Mouse (Mus musculus): ENCODE data around the gene Tnk2. TPM values are rescaled to one million over a fixed set of nuclear protein-coding genes. Genes with fewer than 3 reads are reported as not detected.

Tnk2 gene
- polyA plus RNA-seq, 1 experiment from 2014 or later: 2.8 TPM

- Histone ChIP-seq H3K27me3 (ENCODE audit: control insufficient read depth, insufficient read depth, low read depth, low read length) (no peaks in the 10 kb centered on the region), H3K4me1 (ENCODE audit: control insufficient read depth, low read depth, low read length) (peaks cover 30% of the 10 kb centered on the region), H3K4me2 (ENCODE audit: low read depth, low read length) (no peak overlapping the region), H3K4me3 (ENCODE audit: low read depth, low read length) (no peak overlapping the region), H3K9me3 (replicated peaks; ENCODE audit: control insufficient read depth, low read length) (no peaks in the 10 kb centered on the region), H3K27ac (ENCODE audit: low read length) (no peak overlapping the region), H3K36me3 (ENCODE audit: control insufficient read depth, insufficient read depth) (no peaks in the 10 kb centered on the region), H3K9ac (ENCODE audit: low read depth, low read length) (no peak overlapping the region)
- WGBS (ENCODE audit: insufficient replicate concordance): 66% methylated on average over 19 of the region's 20 CpGs
- no peak for ATAC-seq (ENCODE audit: low read depth)
Measured at GRCm38 (mm10) chr16:32641440-32642219, 2.0 kb upstream of the Tnk2 start.

- Histone ChIP-seq H3K9me3 (replicated peaks; ENCODE audit: control insufficient read depth, low read length) (no peaks in the 10 kb centered on the region), H3K9ac (ENCODE audit: low read depth, low read length) (no peak overlapping the region), H3K4me3 (ENCODE audit: low read depth, low read length) (no peak overlapping the region), H3K36me3 (ENCODE audit: control insufficient read depth, insufficient read depth) (no peaks in the 10 kb centered on the region), H3K27me3 (ENCODE audit: control insufficient read depth, insufficient read depth, low read depth, low read length) (no peaks in the 10 kb centered on the region), H3K4me2 (ENCODE audit: low read depth, low read length) (no peak overlapping the region), H3K4me1 (ENCODE audit: control insufficient read depth, low read depth, low read length) (peaks cover 30% of the 10 kb centered on the region), H3K27ac (ENCODE audit: low read length) (no peak overlapping the region)
- WGBS (ENCODE audit: insufficient replicate concordance): 62% methylated on average over 13 of the region's 13 CpGs
- ATAC-seq (ENCODE audit: low read depth): no peak
Measured at GRCm38 (mm10) chr16:32642280-32642679, 1.4 kb upstream of the Tnk2 start.

- ATAC-seq (ENCODE audit: low read depth): peak; percentile 36
- Histone ChIP-seq H3K27me3 (ENCODE audit: control insufficient read depth, insufficient read depth, low read depth, low read length) (no peaks in the 10 kb centered on the region), H3K4me2 (ENCODE audit: low read depth, low read length) (peak overlapping the region; percentile 98), H3K9ac (ENCODE audit: low read depth, low read length) (peak overlapping the region; percentile 94), H3K4me1 (ENCODE audit: control insufficient read depth, low read depth, low read length) (peaks cover 24% of the 10 kb centered on the region), H3K4me3 (ENCODE audit: low read depth, low read length) (peak overlapping the region; percentile 95), H3K27ac (ENCODE audit: low read length) (peak overlapping the region; percentile 79), H3K36me3 (ENCODE audit: control insufficient read depth, insufficient read depth) (no peaks in the 10 kb centered on the region), H3K9me3 (replicated peaks; ENCODE audit: control insufficient read depth, low read length) (no peaks in the 10 kb centered on the region)
- WGBS (ENCODE audit: insufficient replicate concordance): under 1% methylated on average over 57 of the region's 82 CpGs
Measured at GRCm38 (mm10) chr16:32644069-32644800, 561 bp downstream of the Tnk2 start.

- Histone ChIP-seq H3K36me3 (ENCODE audit: control insufficient read depth, insufficient read depth) (no peaks in the 10 kb centered on the region), H3K4me2 (ENCODE audit: low read depth, low read length) (peak overlapping the region; percentile 98), H3K4me3 (ENCODE audit: low read depth, low read length) (peak overlapping the region; percentile 95), H3K4me1 (ENCODE audit: control insufficient read depth, low read depth, low read length) (peaks cover 24% of the 10 kb centered on the region), H3K9me3 (replicated peaks; ENCODE audit: control insufficient read depth, low read length) (no peaks in the 10 kb centered on the region), H3K9ac (ENCODE audit: low read depth, low read length) (peak overlapping the region; percentile 94), H3K27ac (ENCODE audit: low read length) (peak overlapping the region; percentile 79), H3K27me3 (ENCODE audit: control insufficient read depth, insufficient read depth, low read depth, low read length) (no peaks in the 10 kb centered on the region)
- no peak for ATAC-seq (ENCODE audit: low read depth)
- 19% methylated on average over 12 of the region's 12 CpGs for WGBS (ENCODE audit: insufficient replicate concordance)
Measured at GRCm38 (mm10) chr16:32644801-32645170, 1.1 kb downstream of the Tnk2 start.

- H3K36me3 ChIP-seq (ENCODE audit: control insufficient read depth, insufficient read depth): no peaks in the 10 kb centered on the region
- peak overlapping the region; percentile 79 for H3K27ac ChIP-seq (ENCODE audit: low read length)
- peak overlapping the region; percentile 95 for H3K4me3 ChIP-seq (ENCODE audit: low read depth, low read length)
- peak; percentile 80 for ATAC-seq (ENCODE audit: low read depth)
- H3K4me2 ChIP-seq (ENCODE audit: low read depth, low read length): peak overlapping the region; percentile 98
- no peaks in the 10 kb centered on the region for H3K27me3 ChIP-seq (ENCODE audit: control insufficient read depth, insufficient read depth, low read depth, low read length)
- H3K4me1 ChIP-seq (ENCODE audit: control insufficient read depth, low read depth, low read length): peaks cover 24% of the 10 kb centered on the region
- 5% methylated on average over 14 of the region's 14 CpGs for WGBS (ENCODE audit: insufficient replicate concordance)
- H3K9me3 ChIP-seq (replicated peaks; ENCODE audit: control insufficient read depth, low read length): no peaks in the 10 kb centered on the region
- peak overlapping the region; percentile 94 for H3K9ac ChIP-seq (ENCODE audit: low read depth, low read length)
Measured at GRCm38 (mm10) chr16:32645361-32645914, 1.8 kb downstream of the Tnk2 start.

GRCm38 (mm10) chr16:32646014-32646413, 2.3 kb downstream of the Tnk2 start:
- Histone ChIP-seq H3K4me1 (ENCODE audit: control insufficient read depth, low read depth, low read length) (peaks cover 24% of the 10 kb centered on the region), H3K27ac (ENCODE audit: low read length) (no peak overlapping the region), H3K27me3 (ENCODE audit: control insufficient read depth, insufficient read depth, low read depth, low read length) (no peaks in the 10 kb centered on the region), H3K9ac (ENCODE audit: low read depth, low read length) (peak overlapping the region; percentile 94), H3K9me3 (replicated peaks; ENCODE audit: control insufficient read depth, low read length) (no peaks in the 10 kb centered on the region), H3K36me3 (ENCODE audit: control insufficient read depth, insufficient read depth) (no peaks in the 10 kb centered on the region), H3K4me3 (ENCODE audit: low read depth, low read length) (peak overlapping the region; percentile 95), H3K4me2 (ENCODE audit: low read depth, low read length) (peak overlapping the region; percentile 98)
- 78% methylated on average over 9 of the region's 9 CpGs for WGBS (ENCODE audit: insufficient replicate concordance)
- ATAC-seq (ENCODE audit: low read depth): no peak

GRCm38 (mm10) chr16:32647712-32648111, 4.0 kb downstream of the Tnk2 start:
- Histone ChIP-seq H3K9ac (ENCODE audit: low read depth, low read length) (no peak overlapping the region), H3K9me3 (replicated peaks; ENCODE audit: control insufficient read depth, low read length) (no peaks in the 10 kb centered on the region), H3K36me3 (ENCODE audit: control insufficient read depth, insufficient read depth) (no peaks in the 10 kb centered on the region), H3K4me3 (ENCODE audit: low read depth, low read length) (no peak overlapping the region), H3K4me1 (ENCODE audit: control insufficient read depth, low read depth, low read length) (peaks cover 22% of the 10 kb centered on the region), H3K4me2 (ENCODE audit: low read depth, low read length) (no peak overlapping the region), H3K27me3 (ENCODE audit: control insufficient read depth, insufficient read depth, low read depth, low read length) (no peaks in the 10 kb centered on the region), H3K27ac (ENCODE audit: low read length) (no peak overlapping the region)
- no peak for ATAC-seq (ENCODE audit: low read depth)

GRCm38 (mm10) chr16:32650461-32650860, 6.8 kb downstream of the Tnk2 start:
- ATAC-seq (ENCODE audit: low read depth): no peak
- Histone ChIP-seq H3K4me1 (ENCODE audit: control insufficient read depth, low read depth, low read length) (peaks cover 10% of the 10 kb centered on the region), H3K4me3 (ENCODE audit: low read depth, low read length) (no peak overlapping the region), H3K4me2 (ENCODE audit: low read depth, low read length) (no peak overlapping the region), H3K9ac (ENCODE audit: low read depth, low read length) (no peak overlapping the region), H3K27me3 (ENCODE audit: control insufficient read depth, insufficient read depth, low read depth, low read length) (no peaks in the 10 kb centered on the region), H3K36me3 (ENCODE audit: control insufficient read depth, insufficient read depth) (no peaks in the 10 kb centered on the region), H3K9me3 (replicated peaks; ENCODE audit: control insufficient read depth, low read length) (no peaks in the 10 kb centered on the region), H3K27ac (ENCODE audit: low read length) (no peak overlapping the region)
